Mouse (Mus musculus): ENCODE measurements around the gene 2310030G06Rik. TPM values are rescaled to one million over a fixed set of nuclear protein-coding genes. Genes with fewer than 3 reads are reported as not detected.

The 2310030G06Rik gene
- polyA plus RNA-seq (2015; fragmentation: Illumina TruSeq; extraction: RNeasy Lipid Tissue Mini Kit (QIAGEN cat#74804); ENCODE audit: insufficient read depth, low read depth, low replicate concordance) = 8.6 TPM

GRCm38 (mm10) chr9:50746214-50746677 lies at the start of gene 2310030G06Rik:
TSS of gene 2310030G06Rik (minus strand) at chr9:50746536.

GRCm38 (mm10) chr9:50774991-50775612 lies 28.8 kb upstream of the 2310030G06Rik start, which contains the start of the genes Alg9 and 1110032A03Rik:
TSS of gene Alg9 (plus strand) at chr9:50775019.
TSS of gene 1110032A03Rik (minus strand) at chr9:50775520.

GRCm38 (mm10) chr9:50768107-50769002 lies 22.0 kb upstream of the 2310030G06Rik start, which contains the start of gene Fdxacb1:
TSS of gene Fdxacb1 (plus strand) at chr9:50768236.

GRCm38 (mm10) chr9:50752054-50752602 lies 5.8 kb upstream of the 2310030G06Rik start, which contains the start of gene Hspb2:
TSS of gene Hspb2 (minus strand) at chr9:50752354.

GRCm38 (mm10) chr9:50751323-50751722 lies 5.0 kb upstream of the 2310030G06Rik start, which contains the start of gene Cryab:
TSS of gene Cryab (plus strand) at chr9:50751325.

GRCm38 (mm10) chr9:50738914-50739870 lies 7.1 kb downstream of the 2310030G06Rik start, which contains the start of gene Dixdc1:
TSS of gene Dixdc1 (minus strand) at chr9:50739517.

Other genes with a start within 250 kb of the 2310030G06Rik start
- 13.8 TPM for gene Pts, start 217.8 kb downstream of the 2310030G06Rik start, polyA plus RNA-seq (2015; fragmentation: Illumina TruSeq; extraction: RNeasy Lipid Tissue Mini Kit (QIAGEN cat#74804); ENCODE audit: insufficient read depth, low read depth, low replicate concordance)
- gene Il18, start 191.7 kb downstream of the 2310030G06Rik start, polyA plus RNA-seq (2015; fragmentation: Illumina TruSeq; extraction: RNeasy Lipid Tissue Mini Kit (QIAGEN cat#74804); ENCODE audit: insufficient read depth, low read depth, low replicate concordance) = 4.1 TPM
- gene Bco2, start 191.4 kb downstream of the 2310030G06Rik start, polyA plus RNA-seq (2015; fragmentation: Illumina TruSeq; extraction: RNeasy Lipid Tissue Mini Kit (QIAGEN cat#74804); ENCODE audit: insufficient read depth, low read depth, low replicate concordance) = 0.39 TPM
- not detected for gene Tex12, start 185.2 kb downstream of the 2310030G06Rik start, polyA plus RNA-seq (2015; fragmentation: Illumina TruSeq; extraction: RNeasy Lipid Tissue Mini Kit (QIAGEN cat#74804); ENCODE audit: insufficient read depth, low read depth, low replicate concordance)
- gene Sdhd, start 142.7 kb downstream of the 2310030G06Rik start, polyA plus RNA-seq (2015; fragmentation: Illumina TruSeq; extraction: RNeasy Lipid Tissue Mini Kit (QIAGEN cat#74804); ENCODE audit: insufficient read depth, low read depth, low replicate concordance) = 33.8 TPM
- gene Timm8b, start 142.6 kb downstream of the 2310030G06Rik start, polyA plus RNA-seq (2015; fragmentation: Illumina TruSeq; extraction: RNeasy Lipid Tissue Mini Kit (QIAGEN cat#74804); ENCODE audit: insufficient read depth, low read depth, low replicate concordance) = 34.4 TPM
- gene Pih1d2, start 129.2 kb downstream of the 2310030G06Rik start, polyA plus RNA-seq (2015; fragmentation: Illumina TruSeq; extraction: RNeasy Lipid Tissue Mini Kit (QIAGEN cat#74804); ENCODE audit: insufficient read depth, low read depth, low replicate concordance) = 0.74 TPM
- gene Nkapd1, start 129.1 kb downstream of the 2310030G06Rik start, polyA plus RNA-seq (2015; fragmentation: Illumina TruSeq; extraction: RNeasy Lipid Tissue Mini Kit (QIAGEN cat#74804); ENCODE audit: insufficient read depth, low read depth, low replicate concordance) = 5.2 TPM
- gene Dlat, start 86.8 kb downstream of the 2310030G06Rik start, polyA plus RNA-seq (2015; fragmentation: Illumina TruSeq; extraction: RNeasy Lipid Tissue Mini Kit (QIAGEN cat#74804); ENCODE audit: insufficient read depth, low read depth, low replicate concordance) = 5.9 TPM
- 4.0 TPM for gene Dixdc1, start 7.0 kb downstream of the 2310030G06Rik start, polyA plus RNA-seq (2015; fragmentation: Illumina TruSeq; extraction: RNeasy Lipid Tissue Mini Kit (QIAGEN cat#74804); ENCODE audit: insufficient read depth, low read depth, low replicate concordance)
- gene Cryab, start 4.8 kb upstream of the 2310030G06Rik start, polyA plus RNA-seq (2015; fragmentation: Illumina TruSeq; extraction: RNeasy Lipid Tissue Mini Kit (QIAGEN cat#74804); ENCODE audit: insufficient read depth, low read depth, low replicate concordance) = 37.8 TPM
- 4.5 TPM for gene Hspb2, start 5.8 kb upstream of the 2310030G06Rik start, polyA plus RNA-seq (2015; fragmentation: Illumina TruSeq; extraction: RNeasy Lipid Tissue Mini Kit (QIAGEN cat#74804); ENCODE audit: insufficient read depth, low read depth, low replicate concordance)
- gene Fdxacb1, start 21.7 kb upstream of the 2310030G06Rik start, polyA plus RNA-seq (2015; fragmentation: Illumina TruSeq; extraction: RNeasy Lipid Tissue Mini Kit (QIAGEN cat#74804); ENCODE audit: insufficient read depth, low read depth, low replicate concordance) = 0.90 TPM
- gene Alg9, start 28.5 kb upstream of the 2310030G06Rik start, polyA plus RNA-seq (2015; fragmentation: Illumina TruSeq; extraction: RNeasy Lipid Tissue Mini Kit (QIAGEN cat#74804); ENCODE audit: insufficient read depth, low read depth, low replicate concordance) = 6.7 TPM
- 11.6 TPM for gene 1110032A03Rik, start 29.0 kb upstream of the 2310030G06Rik start, polyA plus RNA-seq (2015; fragmentation: Illumina TruSeq; extraction: RNeasy Lipid Tissue Mini Kit (QIAGEN cat#74804); ENCODE audit: insufficient read depth, low read depth, low replicate concordance)
- gene Ppp2r1b, start 98.8 kb upstream of the 2310030G06Rik start, polyA plus RNA-seq (2015; fragmentation: Illumina TruSeq; extraction: RNeasy Lipid Tissue Mini Kit (QIAGEN cat#74804); ENCODE audit: insufficient read depth, low read depth, low replicate concordance) = 4.9 TPM